Mouse (Mus musculus): ENCODE data around the gene Hk2. TPM values are rescaled to one million over a fixed set of nuclear protein-coding genes. Genes with fewer than 3 reads are reported as not detected.
A peak's percentile ranks its signal among the peaks of the same experiment; 100 is the strongest.

The Hk2 gene
- polyA plus RNA-seq, 1 experiment: 83.0 TPM

DNA sequence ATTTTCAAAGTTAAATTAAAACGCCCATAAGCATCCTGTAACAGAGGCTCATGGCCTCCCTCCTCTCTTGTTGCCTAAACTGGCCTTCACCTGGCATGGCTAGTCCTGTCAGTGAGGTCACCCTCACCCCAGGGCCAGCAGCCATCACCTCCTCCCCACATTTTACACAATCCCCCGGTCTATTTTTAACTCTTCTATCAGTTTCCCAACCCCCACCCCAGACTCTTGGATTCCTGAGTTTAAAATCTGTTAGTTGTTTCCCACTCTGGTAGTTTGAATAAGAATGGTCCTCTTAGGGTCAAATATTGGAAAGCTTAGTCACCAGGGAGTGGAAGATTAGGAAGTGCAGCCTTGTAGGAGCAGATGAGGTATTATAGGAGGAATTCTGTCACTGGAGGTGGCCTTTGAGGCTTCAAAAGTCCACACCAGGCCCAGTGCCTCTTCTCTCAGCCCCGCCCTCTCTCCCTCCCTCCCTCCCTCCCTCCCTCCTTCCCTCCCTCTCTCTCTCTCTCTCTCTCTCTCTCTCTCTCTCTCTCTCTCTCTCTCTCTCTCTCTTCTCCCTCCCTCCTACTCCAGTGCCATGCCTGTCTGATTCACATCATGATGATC is 13.4 kb downstream of the Hk2 start:
- Histone ChIP-seq H3K4me3 (ENCODE audit: low read depth, low read length) (no peak overlapping the region), H3K9me3 (replicated peaks; ENCODE audit: control insufficient read depth, insufficient read depth, low read length, poor library complexity, severe bottlenecking) (no peaks in the 10 kb centered on the region), H3K27ac (ENCODE audit: insufficient read depth, low read length) (peak overlapping the region; percentile 85; the same call in 1 of the 2 replicates), H3K27me3 (ENCODE audit: control insufficient read depth, insufficient read depth, low read length, poor library complexity, severe bottlenecking) (no peaks in the 10 kb centered on the region), H3K36me3 (ENCODE audit: control insufficient read depth, insufficient read depth, low read length, poor library complexity, severe bottlenecking) (peaks cover 30% of the 10 kb centered on the region), H3K9ac (ENCODE audit: low read depth, poor library complexity, severe bottlenecking) (no peak overlapping the region), H3K4me1 (ENCODE audit: control insufficient read depth, insufficient read depth, low read length) (peaks cover 23% of the 10 kb centered on the region)
- TF ChIP-seq CTCF (IDR thresholded peaks at IDR 0.05; ENCODE audit: low read depth, low read length) (no peak), POLR2A (IDR thresholded peaks at IDR 0.05; ENCODE audit: insufficient read depth, low read length) (no peak), EP300 (IDR thresholded peaks at IDR 0.05; ENCODE audit: insufficient read depth, low read depth, low read length) (peak; percentile 67; the same call in 1 of the 2 replicates)

DNA sequence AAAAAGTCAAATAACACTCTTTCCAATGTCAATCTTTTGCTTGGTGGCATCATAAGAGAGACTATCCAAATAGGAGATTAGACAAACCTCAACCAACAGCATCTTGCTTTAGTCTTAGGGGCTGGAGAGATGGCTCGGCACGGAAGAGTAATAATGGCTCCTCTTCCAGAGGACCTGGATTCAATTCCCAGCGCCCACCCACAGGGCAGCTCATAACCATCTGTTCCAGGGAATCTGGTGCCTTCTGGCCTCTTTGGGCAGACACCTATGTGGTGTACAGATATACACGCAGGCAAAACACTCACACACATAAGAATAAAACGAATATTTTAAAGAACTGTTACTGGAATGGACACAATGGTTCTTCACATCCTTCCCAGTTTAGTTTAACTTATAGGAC is 15.0 kb downstream of the Hk2 start:
- Histone ChIP-seq H3K4me3 (ENCODE audit: low read depth, low read length) (no peak overlapping the region), H3K27me3 (ENCODE audit: control insufficient read depth, insufficient read depth, low read length, poor library complexity, severe bottlenecking) (no peaks in the 10 kb centered on the region)

GRCm38 (mm10) chr6:82756799-82757210 is 17.4 kb downstream of the Hk2 start:
- H3K27ac ChIP-seq (ENCODE audit: insufficient read depth, low read length): no peak overlapping the region
- peaks cover 12% of the 10 kb centered on the region for H3K4me1 ChIP-seq (ENCODE audit: control insufficient read depth, insufficient read depth, low read length)
- no peak overlapping the region for H3K4me3 ChIP-seq (ENCODE audit: low read depth, low read length)
- no peaks in the 10 kb centered on the region for H3K27me3 ChIP-seq (ENCODE audit: control insufficient read depth, insufficient read depth, low read length, poor library complexity, severe bottlenecking)
- no peak overlapping the region for H3K9ac ChIP-seq (ENCODE audit: low read depth, poor library complexity, severe bottlenecking)
- TF ChIP-seq CTCF (IDR thresholded peaks at IDR 0.05; ENCODE audit: low read depth, low read length): no peak
- no peak for TF ChIP-seq EP300 (IDR thresholded peaks at IDR 0.05; ENCODE audit: insufficient read depth, low read depth, low read length)
- TF ChIP-seq POLR2A (IDR thresholded peaks at IDR 0.05; ENCODE audit: insufficient read depth, low read length): no peak
- no peaks in the 10 kb centered on the region for H3K9me3 ChIP-seq (replicated peaks; ENCODE audit: control insufficient read depth, insufficient read depth, low read length, poor library complexity, severe bottlenecking)
- peaks cover 39% of the 10 kb centered on the region for H3K36me3 ChIP-seq (ENCODE audit: control insufficient read depth, insufficient read depth, low read length, poor library complexity, severe bottlenecking)

More for the DNA sequence above, 15.0 kb downstream of the Hk2 start:
- Histone ChIP-seq H3K9ac (ENCODE audit: low read depth, poor library complexity, severe bottlenecking) (0 out of 2 replicates have a peak overlapping the region, but pooled peaks have one; percentile 26), H3K36me3 (ENCODE audit: control insufficient read depth, insufficient read depth, low read length, poor library complexity, severe bottlenecking) (peaks cover 27% of the 10 kb centered on the region), H3K9me3 (replicated peaks; ENCODE audit: control insufficient read depth, insufficient read depth, low read length, poor library complexity, severe bottlenecking) (no peaks in the 10 kb centered on the region), H3K27ac (ENCODE audit: insufficient read depth, low read length) (no peak overlapping the region), H3K4me1 (ENCODE audit: control insufficient read depth, insufficient read depth, low read length) (peaks cover 19% of the 10 kb centered on the region)
- TF ChIP-seq POLR2A (IDR thresholded peaks at IDR 0.05; ENCODE audit: insufficient read depth, low read length): no peak
- no peak for TF ChIP-seq EP300 (IDR thresholded peaks at IDR 0.05; ENCODE audit: insufficient read depth, low read depth, low read length)
- no peak for TF ChIP-seq CTCF (IDR thresholded peaks at IDR 0.05; ENCODE audit: low read depth, low read length)

DNA sequence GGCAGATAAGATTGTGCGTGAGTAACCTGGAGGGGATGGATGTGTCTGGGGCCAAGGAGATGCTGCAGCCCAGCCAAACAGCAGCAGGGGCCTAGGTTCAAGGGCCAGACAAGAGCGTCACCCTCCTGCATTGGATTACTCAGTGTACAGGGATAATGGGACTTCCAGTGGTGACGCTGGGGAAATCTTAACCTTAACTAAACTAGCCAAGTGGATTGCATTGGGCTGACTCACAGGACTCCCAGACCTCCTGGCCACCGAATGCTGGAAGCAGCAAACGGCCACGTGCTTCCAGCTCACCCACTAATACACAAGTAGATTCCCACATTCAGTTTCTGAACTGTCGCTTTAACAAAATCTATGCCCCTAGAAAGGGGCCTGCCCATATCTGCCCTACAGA is 18.0 kb downstream of the Hk2 start:
- no peak overlapping the region for H3K27ac ChIP-seq (ENCODE audit: insufficient read depth, low read length)
- no peak overlapping the region for H3K4me3 ChIP-seq (ENCODE audit: low read depth, low read length)
- no peaks in the 10 kb centered on the region for H3K9me3 ChIP-seq (replicated peaks; ENCODE audit: control insufficient read depth, insufficient read depth, low read length, poor library complexity, severe bottlenecking)
- H3K36me3 ChIP-seq (ENCODE audit: control insufficient read depth, insufficient read depth, low read length, poor library complexity, severe bottlenecking): peaks cover 44% of the 10 kb centered on the region
- no peak overlapping the region for H3K9ac ChIP-seq (ENCODE audit: low read depth, poor library complexity, severe bottlenecking)
- peaks cover 16% of the 10 kb centered on the region for H3K4me1 ChIP-seq (ENCODE audit: control insufficient read depth, insufficient read depth, low read length)
- no peaks in the 10 kb centered on the region for H3K27me3 ChIP-seq (ENCODE audit: control insufficient read depth, insufficient read depth, low read length, poor library complexity, severe bottlenecking)
- TF ChIP-seq EP300 (IDR thresholded peaks at IDR 0.05; ENCODE audit: insufficient read depth, low read depth, low read length) (no peak), CTCF (IDR thresholded peaks at IDR 0.05; ENCODE audit: low read depth, low read length) (no peak), POLR2A (IDR thresholded peaks at IDR 0.05; ENCODE audit: insufficient read depth, low read length) (no peak)

DNA sequence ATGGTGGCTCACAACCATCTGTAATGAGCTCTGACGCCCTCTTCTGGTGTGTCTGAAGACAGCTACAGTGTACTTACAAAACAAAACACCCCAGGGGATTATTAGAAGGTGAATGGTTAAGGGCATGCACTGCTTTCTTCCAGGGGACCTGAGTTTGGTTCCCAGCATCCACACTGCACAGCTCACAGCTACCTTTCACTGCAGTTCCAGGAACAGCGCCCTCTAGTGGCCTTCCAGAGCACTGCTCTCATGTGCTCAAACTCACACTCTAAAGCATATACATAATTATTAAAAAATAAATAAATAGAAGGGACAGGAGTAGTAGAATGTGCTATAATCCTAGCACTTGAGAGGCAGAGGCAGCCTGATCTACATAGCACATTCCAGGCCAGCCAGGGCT is 18.9 kb downstream of the Hk2 start:
- peaks cover 45% of the 10 kb centered on the region for H3K36me3 ChIP-seq (ENCODE audit: control insufficient read depth, insufficient read depth, low read length, poor library complexity, severe bottlenecking)
- H3K9me3 ChIP-seq (replicated peaks; ENCODE audit: control insufficient read depth, insufficient read depth, low read length, poor library complexity, severe bottlenecking): no peaks in the 10 kb centered on the region
- H3K27ac ChIP-seq (ENCODE audit: insufficient read depth, low read length): no peak overlapping the region
- H3K27me3 ChIP-seq (ENCODE audit: control insufficient read depth, insufficient read depth, low read length, poor library complexity, severe bottlenecking): no peaks in the 10 kb centered on the region
- no peak overlapping the region for H3K4me3 ChIP-seq (ENCODE audit: low read depth, low read length)
- peaks cover 15% of the 10 kb centered on the region for H3K4me1 ChIP-seq (ENCODE audit: control insufficient read depth, insufficient read depth, low read length)
- TF ChIP-seq EP300 (IDR thresholded peaks at IDR 0.05; ENCODE audit: insufficient read depth, low read depth, low read length): no peak
- peak; percentile 90 for TF ChIP-seq CTCF (IDR thresholded peaks at IDR 0.05; ENCODE audit: low read depth, low read length)
- no peak overlapping the region for H3K9ac ChIP-seq (ENCODE audit: low read depth, poor library complexity, severe bottlenecking)

GRCm38 (mm10) chr6:82754769-82755168 is 19.5 kb downstream of the Hk2 start:
- Histone ChIP-seq H3K9me3 (replicated peaks; ENCODE audit: control insufficient read depth, insufficient read depth, low read length, poor library complexity, severe bottlenecking) (no peaks in the 10 kb centered on the region), H3K27me3 (ENCODE audit: control insufficient read depth, insufficient read depth, low read length, poor library complexity, severe bottlenecking) (no peaks in the 10 kb centered on the region), H3K27ac (ENCODE audit: insufficient read depth, low read length) (no peak overlapping the region; the same call in 1 of the 2 replicates), H3K9ac (ENCODE audit: low read depth, poor library complexity, severe bottlenecking) (no peak overlapping the region), H3K4me3 (ENCODE audit: low read depth, low read length) (no peak overlapping the region), H3K36me3 (ENCODE audit: control insufficient read depth, insufficient read depth, low read length, poor library complexity, severe bottlenecking) (peaks cover 48% of the 10 kb centered on the region), H3K4me1 (ENCODE audit: control insufficient read depth, insufficient read depth, low read length) (peaks cover 14% of the 10 kb centered on the region)
- TF ChIP-seq EP300 (IDR thresholded peaks at IDR 0.05; ENCODE audit: insufficient read depth, low read depth, low read length) (no peak), POLR2A (IDR thresholded peaks at IDR 0.05; ENCODE audit: insufficient read depth, low read length) (no peak), CTCF (IDR thresholded peaks at IDR 0.05; ENCODE audit: low read depth, low read length) (no peak)

Data from ES-Bruce4 (cell line).